Mouse (Mus musculus) regulatory T cell (primary cell): Measurements from ENCODE around the gene Smdt1.

Experiments used
- in situ Hi-C: fragments of 300-600 bp; cut with MboI, MseI; formaldehyde crosslinking; loops from one replicate; pipeline ENCODE4 v1.15.1; 2025; ENCODE audit warnings: high pct_unique_total_duplicates

The Smdt1 gene

GRCm38 (mm10) chr15:82338593-82339112, at the start of gene Smdt1, which contains the start of the genes Naga and Pheta2:
Smdt1 (plus strand) TSS chr15:82338959.
Naga (minus strand) TSS chr15:82338925.
Pheta2 (plus strand) TSS chr15:82338942.
- in situ Hi-C loops: no loop called here

- in situ Hi-C loops: no loop called here
Measured at GRCm38 (mm10) chr15:82290252-82290651, 48.5 kb upstream of the Smdt1 start.

DNA sequence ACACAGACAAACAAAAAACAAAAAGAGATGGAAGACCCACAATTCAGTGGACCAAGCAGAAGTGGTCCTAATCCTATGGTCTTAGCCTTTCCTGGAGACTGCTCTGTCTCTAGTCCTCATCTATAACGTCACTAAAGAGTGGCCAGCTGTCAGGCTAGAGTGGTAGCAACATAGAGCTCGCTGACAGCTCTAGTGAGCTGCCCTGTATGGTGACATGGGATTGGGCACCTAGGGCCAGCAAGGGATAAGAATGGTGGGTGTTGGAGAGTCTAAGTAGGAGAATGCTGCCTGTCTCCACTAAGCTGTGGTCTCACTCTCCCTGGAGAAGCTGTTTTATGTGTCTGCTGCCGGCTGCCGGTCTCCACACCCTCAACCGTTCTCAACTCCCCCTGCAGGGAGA, 45.9 kb upstream of the Smdt1 start:
- in situ Hi-C loops: no loop called here

DNA sequence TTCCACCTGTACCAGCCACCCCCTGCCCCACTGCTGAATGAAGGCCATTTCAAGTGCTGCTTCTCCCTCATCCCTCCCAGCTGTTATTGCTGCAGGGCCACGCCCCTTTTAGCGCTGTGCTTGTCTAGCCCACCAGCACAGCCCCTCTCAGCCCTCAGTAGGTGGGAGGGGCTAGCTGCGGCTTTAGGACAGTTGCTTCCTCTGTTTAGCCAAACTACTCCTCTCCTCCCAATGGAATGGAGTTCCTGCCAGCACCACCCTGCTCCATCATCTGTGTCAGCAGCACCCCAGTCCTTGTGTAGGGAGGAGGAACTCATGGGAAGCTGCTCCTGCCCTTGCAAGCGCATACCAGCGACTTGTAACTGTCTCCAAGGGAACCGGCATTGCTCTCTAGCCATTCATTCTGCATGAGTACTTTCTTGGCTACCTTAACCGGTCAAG, 45.5 kb upstream of the Smdt1 start:
- in situ Hi-C loops: no loop called here

GRCm38 (mm10) chr15:82294059-82294458, 44.7 kb upstream of the Smdt1 start:
- in situ Hi-C loops: no loop called here

DNA sequence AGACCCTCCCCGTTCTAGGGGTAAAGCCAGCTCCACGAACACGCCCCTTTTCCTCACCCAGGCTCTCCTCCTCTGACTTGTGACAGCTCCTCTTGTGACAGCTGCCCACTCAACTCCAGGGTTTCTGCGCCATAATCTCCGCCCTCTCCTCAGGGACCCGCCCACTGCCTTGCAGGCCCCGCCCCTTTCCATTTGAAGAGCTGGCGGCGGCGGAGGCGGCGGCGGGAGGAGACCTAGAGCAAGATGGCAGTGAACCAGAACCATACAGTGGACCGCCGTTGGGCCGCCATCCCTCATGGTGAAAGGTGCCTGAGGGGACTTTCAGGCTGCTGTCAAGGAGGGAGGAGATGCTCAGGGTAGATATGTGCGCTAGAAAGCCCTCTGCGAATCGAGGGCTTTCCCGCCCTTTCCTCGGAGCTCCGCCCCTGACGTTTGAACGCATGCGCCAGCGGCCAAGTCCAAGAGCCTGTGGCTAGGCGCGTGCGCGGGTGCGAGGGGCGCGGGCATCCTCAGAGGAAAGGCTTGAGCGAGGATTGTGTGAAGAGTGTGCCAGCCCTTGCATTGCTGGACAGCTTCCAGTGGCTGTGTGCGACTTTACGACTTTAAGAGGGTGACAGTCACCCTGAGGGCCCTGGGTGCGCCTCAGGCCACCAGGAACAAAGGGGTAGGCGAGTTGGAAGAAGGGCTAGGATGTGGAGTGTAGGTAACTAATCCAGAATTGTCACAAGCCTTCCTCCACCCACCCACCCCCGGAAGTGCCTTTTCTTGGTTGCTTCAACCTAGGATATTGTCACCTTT, 39.8 kb upstream of the Smdt1 start, which contains the start of gene Wbp2nl:
Gene Wbp2nl (plus strand): TSS at position 191 of the 798 bp plus-strand sequence.
- in situ Hi-C loops: no loop called here

DNA sequence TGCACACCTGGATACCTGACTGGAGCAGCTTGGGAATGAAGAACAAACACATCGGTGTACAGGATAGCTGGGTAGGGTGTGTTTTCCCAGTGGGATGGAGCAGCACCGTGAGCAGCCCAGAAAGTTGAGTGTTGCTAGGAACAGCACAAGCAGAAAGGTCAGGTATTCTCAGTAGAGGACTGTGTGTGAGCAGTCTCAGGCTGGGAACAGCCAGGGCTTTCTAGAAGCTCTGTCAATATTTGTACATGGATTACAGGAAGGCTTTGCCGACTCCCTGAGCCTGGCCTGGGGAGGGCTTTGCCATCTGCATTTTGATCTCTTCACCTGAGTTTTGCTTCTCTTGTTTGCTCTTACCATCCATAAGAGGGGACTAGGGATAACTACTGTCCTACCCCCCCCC, 31.7 kb upstream of the Smdt1 start:
- in situ Hi-C loops: no loop called here

- in situ Hi-C loops: no loop called here
Measured at GRCm38 (mm10) chr15:82308416-82308815, 30.3 kb upstream of the Smdt1 start.

- in situ Hi-C loops: no loop called here
Measured at GRCm38 (mm10) chr15:82317839-82318238, 20.9 kb upstream of the Smdt1 start.

- in situ Hi-C loops: no loop called here
Measured at GRCm38 (mm10) chr15:82319613-82320012, 19.1 kb upstream of the Smdt1 start.

- in situ Hi-C loops: no loop called here
Measured at GRCm38 (mm10) chr15:82322195-82322594, 16.6 kb upstream of the Smdt1 start.

DNA sequence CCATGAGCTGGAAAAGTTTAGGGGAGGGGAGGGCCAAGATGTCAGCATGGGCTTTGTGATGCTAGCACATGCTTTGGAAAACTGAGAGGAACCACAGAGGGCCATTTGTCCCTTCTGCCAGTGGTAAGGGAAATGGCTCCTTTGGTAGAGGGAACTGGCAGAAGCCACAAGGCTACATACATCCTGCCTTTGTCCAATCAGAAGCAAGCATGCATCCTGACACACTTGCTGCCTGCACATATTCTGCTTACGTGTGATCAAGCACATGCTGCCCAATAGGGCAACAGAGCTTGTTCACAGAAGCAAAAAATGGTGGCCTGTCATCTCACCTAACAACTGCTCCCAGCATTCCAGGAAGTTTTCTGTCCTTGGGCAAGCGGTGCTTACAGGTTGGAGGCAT, 13.4 kb upstream of the Smdt1 start:
- in situ Hi-C loops: no loop called here

DNA sequence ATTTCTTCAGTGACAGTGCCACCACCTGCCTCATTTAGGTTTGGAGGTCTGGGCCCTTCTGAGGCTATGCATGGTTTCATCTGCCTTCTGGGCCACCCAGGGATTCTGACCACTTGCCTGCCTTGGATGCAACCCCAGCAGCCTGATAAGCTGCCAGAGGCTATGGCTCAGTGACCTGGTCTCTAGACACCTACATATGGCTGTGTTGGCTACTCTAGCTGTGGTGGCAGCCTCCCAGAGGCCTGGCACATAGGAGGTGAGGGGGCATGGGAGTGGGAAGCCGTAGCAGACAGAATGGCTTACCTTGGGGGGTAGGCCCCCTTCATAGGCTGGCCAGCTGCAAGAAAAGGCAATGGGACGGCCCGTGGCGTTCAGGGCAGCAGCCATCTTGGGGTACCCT, 3.6 kb upstream of the Smdt1 start:
- in situ Hi-C loops: no loop called here

- in situ Hi-C loops: no loop called here
Measured at GRCm38 (mm10) chr15:82336629-82337028, 2.1 kb upstream of the Smdt1 start.

GRCm38 (mm10) chr15:82337875-82338274, 884 bp upstream of the Smdt1 start:
- in situ Hi-C loops: no loop called here

DNA sequence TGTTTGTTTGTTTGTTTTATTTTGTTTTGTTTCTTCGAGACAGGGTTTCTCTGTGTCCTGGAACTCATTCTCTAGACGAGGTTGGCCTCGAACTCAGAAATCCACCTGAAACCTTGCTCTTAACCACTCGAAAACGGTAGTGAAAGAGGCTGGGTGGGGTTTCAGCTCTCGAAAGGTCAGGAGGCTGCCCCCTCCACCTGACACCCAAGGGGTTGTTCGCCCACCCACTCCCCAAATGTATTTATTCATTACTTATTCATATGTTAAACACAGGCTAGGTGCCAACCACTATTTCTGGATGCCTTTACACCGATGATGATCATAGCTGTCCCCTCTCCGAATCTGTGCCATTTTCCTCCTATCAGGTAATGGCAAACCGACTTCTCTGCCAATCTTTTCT, 391 bp downstream of the Smdt1 start:
- in situ Hi-C loops: no loop called here

DNA sequence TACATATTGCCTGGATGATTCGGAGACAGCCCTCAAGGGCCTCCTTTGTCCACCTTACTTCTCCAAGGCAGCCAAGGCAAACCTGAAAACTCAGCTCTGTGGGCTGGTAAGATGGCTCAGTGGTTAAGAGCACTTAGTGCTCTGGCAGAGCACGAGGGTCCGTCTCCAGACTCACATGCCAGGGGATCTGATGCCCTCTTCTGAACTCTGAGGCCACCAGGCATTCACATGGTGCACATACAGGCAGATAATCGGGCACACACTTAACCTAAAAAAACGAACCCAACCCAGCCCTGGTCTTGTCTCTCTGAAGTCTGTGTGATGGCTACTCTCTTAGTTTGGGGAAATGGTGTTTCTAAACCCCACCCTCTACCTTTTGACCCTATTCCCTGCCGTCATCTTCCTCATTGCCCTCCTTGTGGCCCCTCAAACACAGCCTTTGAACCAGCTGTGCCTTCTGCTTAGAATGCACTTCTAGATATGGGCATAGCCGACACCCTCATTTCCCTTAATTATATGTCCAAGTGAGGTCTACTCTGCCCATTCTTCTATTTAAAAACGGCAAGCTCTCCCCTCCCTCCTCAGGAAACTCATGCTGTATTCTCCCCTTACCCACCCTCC, 985 bp downstream of the Smdt1 start:
- in situ Hi-C loops: no loop called here

DNA sequence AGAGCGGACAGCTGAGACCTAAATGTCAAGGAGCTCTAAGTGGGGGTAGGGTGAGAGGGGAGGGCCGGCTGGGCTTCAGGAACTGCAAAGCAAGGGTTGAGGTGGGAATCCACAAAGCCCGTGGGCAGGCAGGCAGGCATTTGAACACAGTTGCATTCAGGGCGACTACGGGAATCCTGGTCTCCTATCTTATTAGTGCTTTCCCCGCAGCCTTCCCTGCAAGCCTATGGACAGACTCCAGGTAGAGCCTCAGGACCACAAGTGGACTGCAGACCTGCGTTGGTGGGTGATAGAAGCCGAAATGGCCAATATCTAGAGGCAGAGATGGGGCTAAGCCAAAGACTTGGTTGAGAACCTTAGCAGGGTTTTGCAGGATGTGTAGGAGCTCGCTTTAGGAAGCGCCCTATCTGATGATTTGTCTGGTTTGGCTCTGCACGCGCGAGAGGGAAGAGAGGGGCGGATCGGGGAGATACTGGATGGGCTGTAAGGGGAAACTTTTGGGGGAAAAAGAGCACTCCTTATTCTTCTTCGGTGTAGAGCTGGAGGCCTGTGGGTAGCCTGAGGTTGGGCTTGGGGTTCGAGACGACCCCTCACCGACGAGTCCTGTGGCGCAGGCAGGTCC, 1.8 kb downstream of the Smdt1 start:
- in situ Hi-C loops: no loop called here

GRCm38 (mm10) chr15:82341036-82341501, 2.3 kb downstream of the Smdt1 start:
- in situ Hi-C loops: no loop called here

DNA sequence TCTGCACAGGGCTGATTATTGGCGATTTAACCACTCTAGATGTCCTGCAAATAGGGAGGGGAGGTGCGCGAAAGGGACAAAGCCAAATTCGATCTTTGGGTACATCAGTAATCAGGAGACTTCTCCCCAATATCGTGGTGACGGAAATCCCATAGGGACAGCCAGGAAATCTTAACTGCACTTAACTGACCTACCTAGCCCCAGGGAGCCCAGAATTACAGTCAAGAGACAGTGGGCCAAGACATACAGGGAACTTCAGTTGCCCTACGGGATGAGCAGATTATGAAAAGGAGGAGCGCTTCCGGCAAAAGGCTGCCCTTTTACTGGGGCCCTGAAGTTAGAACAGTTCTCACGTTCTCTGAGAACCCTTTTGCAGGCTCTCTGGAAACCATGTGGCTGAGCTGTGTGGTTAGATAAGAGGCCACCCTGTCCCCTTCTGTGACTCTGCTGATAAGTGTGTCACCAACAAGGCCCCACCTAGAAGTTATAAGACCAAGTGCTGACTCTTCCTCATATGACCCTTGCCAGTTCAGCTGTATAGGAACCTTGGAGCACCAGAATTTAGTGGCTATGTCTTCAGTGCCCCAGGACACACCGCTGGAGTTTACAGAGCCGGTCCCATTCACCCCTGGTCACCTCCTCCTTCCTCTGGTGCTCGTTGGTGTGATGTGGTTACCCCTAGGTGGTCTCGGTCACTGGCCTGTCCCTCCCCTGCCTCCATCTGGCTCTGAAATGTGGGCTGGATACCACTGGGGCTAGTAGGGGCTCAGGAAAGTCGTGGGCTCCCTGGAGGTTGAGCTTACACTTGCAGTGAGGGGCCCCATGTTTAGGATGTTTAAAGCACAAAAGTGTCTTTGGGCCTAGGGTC, 3.1 kb downstream of the Smdt1 start:
- in situ Hi-C loops: no loop called here

- in situ Hi-C loops: no loop called here
Measured at GRCm38 (mm10) chr15:82342543-82342935, 3.8 kb downstream of the Smdt1 start.
